Mouse (Mus musculus) embryonic fibroblast, embryonic 13.5 days (primary cell): Measurements from ENCODE around the gene Cdkn3.

Experiments
- CTCF ChIP-seq: IDR thresholded peaks from 2 replicates; pipeline ENCODE4 v1.5.1; 2011; ENCODE audit warnings: mild to moderate bottlenecking, control low read depth, low read length, moderate library complexity, borderline replicate concordance; ENCODE audit not compliant: insufficient read depth
- POLR2A ChIP-seq: IDR thresholded peaks from 2 replicates; pipeline ENCODE4 v1.6.1; 2011; ENCODE audit warnings: low read depth, mild to moderate bottlenecking, control low read depth, low read length, moderate library complexity

- TF ChIP-seq POLR2A (no peak), CTCF (no peak)
Measured at GRCm38 (mm10) chr14:46736366-46736765, 24.0 kb upstream of the Cdkn3 start.
